Mouse (Mus musculus) G1E (cell line): ENCODE data around the gene Ahcyl2. TPM values are rescaled to one million over a fixed set of nuclear protein-coding genes. Genes with fewer than 3 reads are reported as not detected.

Experiments
- ATAC-seq: 2 replicates; pipeline ENCODE4 v1.8.0; 2016; ENCODE audit warnings: mild to moderate bottlenecking; ENCODE audit not compliant: insufficient number of reproducible peaks, poor library complexity, low FRiP score, severe bottlenecking; ENCODE audit errors: extremely low read depth
- DNase-seq: peaks from one replicate; pipeline ENCODE4 v3.0.0; 2012; ENCODE audit warnings: low spot score
- H3K27me3 ChIP-seq: 2 replicates; pipeline ENCODE4 v1.6.1; 2012; ENCODE audit warnings: mild to moderate bottlenecking, low read length, inconsistent platforms; ENCODE audit not compliant: insufficient read depth
- H3K36me3 ChIP-seq: replicated peaks from 2 replicates; pipeline ENCODE3; 2012; ENCODE audit warnings: mild to moderate bottlenecking, inconsistent platforms
- H3K4me1 ChIP-seq: 2 replicates; pipeline ENCODE4 v1.6.1; 2012; ENCODE audit warnings: low read depth, low read length, inconsistent platforms, mixed read lengths; ENCODE audit not compliant: insufficient read depth
- H3K4me3 ChIP-seq: 2 replicates; pipeline ENCODE4 v1.5.1; 2012; ENCODE audit warnings: low read depth, mild to moderate bottlenecking, inconsistent platforms, low read length, moderate library complexity, mixed read lengths
- H3K9me3 ChIP-seq: replicated peaks from 2 replicates; pipeline ENCODE4 v1.6.1; 2012; ENCODE audit warnings: inconsistent platforms
- CTCF ChIP-seq: IDR thresholded peaks from 2 replicates; pipeline ENCODE4 v1.5.1; 2012; ENCODE audit warnings: low read depth, low read length, inconsistent platforms, mixed read lengths
- GATA1 ChIP-seq: IDR thresholded peaks from 2 replicates; pipeline ENCODE4 v1.6.1; 2012; ENCODE audit warnings: borderline replicate concordance, low read length, inconsistent platforms, mixed read lengths
- GATA2 ChIP-seq: IDR thresholded peaks from 2 replicates; pipeline ENCODE4 v1.6.1; 2012; ENCODE audit warnings: low read depth, low read length, inconsistent platforms, borderline replicate concordance
- POLR2AphosphoS5 ChIP-seq: IDR thresholded peaks from 2 replicates; pipeline ENCODE4 v1.6.1; 2012; ENCODE audit warnings: low read depth, low read length, inconsistent platforms; ENCODE audit not compliant: insufficient replicate concordance
- TAL1 ChIP-seq: conservative IDR thresholded peaks from 2 replicates; pipeline ENCODE4 v1.6.1; 2012; ENCODE audit warnings: low read depth, low read length, inconsistent platforms, mixed read lengths
- polyA plus RNA-seq: library from polyadenylated mRNA; stranded (reverse); fragments of >175 nt; gene quantifications from 2 replicates; pipeline ENCODE4 v1.2.3, GENCODE M21; 2012
- total RNA-seq, 2 experiments: library from RNA; stranded (forward) in 1 of 2; stranded (reverse) in 1 of 2; fragments of 200-1000 nt in 1 of 2; fragments of >200 nt in 1 of 2; fragmentation: Nextera tagmentation in 1 of 2; gene quantifications; 2 replicates each; pipeline ENCODE4 v1.2.3; 2014 to 2017

Gene Ahcyl2
- total and polyA plus RNA-seq, 3 experiments = 21.7 to 81.5 (median 45.0) TPM

DNA sequence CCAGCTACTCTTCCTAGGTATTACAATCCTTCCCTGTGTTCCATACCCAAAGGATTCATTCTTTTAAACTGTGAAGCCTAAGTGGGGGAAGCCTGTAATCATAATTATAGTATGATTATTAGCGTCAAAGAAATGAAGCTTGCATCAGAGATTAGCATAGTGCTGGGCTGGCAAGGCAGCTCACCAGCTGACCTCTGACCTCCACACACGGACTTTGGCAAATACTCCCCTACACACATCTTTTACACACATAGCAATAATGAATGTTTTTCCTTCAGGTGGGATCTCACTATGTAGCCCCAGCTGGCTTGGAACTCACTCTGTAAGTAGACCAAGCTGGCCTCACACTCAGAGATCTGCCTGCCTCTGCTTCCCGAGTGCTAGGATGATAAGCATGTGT, 84.1 kb downstream of the Ahcyl2 start:
- ATAC-seq = no peak
- Histone ChIP-seq H3K27me3 (no peaks in the 10 kb centered on the region), H3K4me3 (no peak overlapping the region), H3K9me3 (no peaks in the 10 kb centered on the region), H3K4me1 (peaks cover 39% of the 10 kb centered on the region), H3K36me3 (peaks cover 10% of the 10 kb centered on the region)
- no peak for TF ChIP-seq POLR2AphosphoS5
- no peak for TF ChIP-seq GATA1
- TF ChIP-seq TAL1 = no peak
- no peak for TF ChIP-seq CTCF
- TF ChIP-seq GATA2 = no peak
- DNase-seq = no peak

- DNase-seq (peak; percentile 18), ATAC-seq (peak; percentile 76)
- Histone ChIP-seq H3K4me1 (peaks cover 47% of the 10 kb centered on the region), H3K9me3 (no peaks in the 10 kb centered on the region), H3K27me3 (no peaks in the 10 kb centered on the region), H3K4me3 (peak overlapping the region; percentile 34; the same call in 1 of the 2 replicates), H3K36me3 (peaks cover 8% of the 10 kb centered on the region)
- TF ChIP-seq GATA2 (no peak), CTCF (peak; percentile 83), GATA1 (no peak), POLR2AphosphoS5 (no peak)
These were observed 85.5 kb downstream of the Ahcyl2 start for GRCm38 (mm10) chr6:29853213-29853899.

GRCm38 (mm10) chr6:29853900-29854390, 86.1 kb downstream of the Ahcyl2 start:
- Histone ChIP-seq H3K27me3 (no peaks in the 10 kb centered on the region), H3K36me3 (peaks cover 8% of the 10 kb centered on the region), H3K4me3 (no peak overlapping the region), H3K4me1 (peaks cover 53% of the 10 kb centered on the region), H3K9me3 (no peaks in the 10 kb centered on the region)
- TF ChIP-seq POLR2AphosphoS5 (no peak), TAL1 (peak; percentile 73)
- no peak for ATAC-seq
- no peak for DNase-seq

DNA sequence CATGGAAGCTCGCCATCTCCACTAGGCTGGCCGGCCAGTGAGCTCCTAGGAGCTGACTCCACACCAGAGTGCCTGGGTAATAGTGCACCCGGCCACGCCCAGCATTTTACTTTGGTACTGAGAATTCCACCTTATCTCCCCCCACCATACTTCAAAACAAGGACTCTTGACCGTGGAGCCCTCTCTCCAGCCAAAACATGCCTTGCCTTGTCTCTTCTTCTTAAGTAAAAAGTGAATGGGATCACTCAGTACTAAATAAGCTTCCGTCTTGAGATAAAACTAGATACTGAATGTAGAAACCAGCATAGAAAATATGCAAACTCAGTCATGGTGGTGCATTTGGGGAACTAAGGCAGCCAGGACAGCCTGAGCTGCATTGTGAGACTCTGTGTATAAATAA, 90.8 kb downstream of the Ahcyl2 start:
- Histone ChIP-seq H3K27me3 (no peaks in the 10 kb centered on the region), H3K4me3 (peak overlapping the region; percentile 48; the same call in 1 of the 2 replicates), H3K9me3 (peaks cover 6% of the 10 kb centered on the region), H3K4me1 (peaks cover 52% of the 10 kb centered on the region), H3K36me3 (peaks cover 16% of the 10 kb centered on the region)
- TF ChIP-seq CTCF = no peak
- no peak for TF ChIP-seq GATA1
- no peak for TF ChIP-seq TAL1
- TF ChIP-seq GATA2 = no peak
- no peak for TF ChIP-seq POLR2AphosphoS5
- DNase-seq (peak; percentile 9), ATAC-seq (peak; percentile 52)

- Histone ChIP-seq H3K9me3 (peaks cover 6% of the 10 kb centered on the region), H3K36me3 (peaks cover 13% of the 10 kb centered on the region), H3K27me3 (no peaks in the 10 kb centered on the region), H3K4me3 (no peak overlapping the region), H3K4me1 (peaks cover 46% of the 10 kb centered on the region)
- TF ChIP-seq GATA2 = no peak
- no peak for TF ChIP-seq POLR2AphosphoS5
- no peak for TF ChIP-seq TAL1
- no peak for TF ChIP-seq CTCF
- TF ChIP-seq GATA1 = no peak
- no peak for ATAC-seq
- DNase-seq = no peak
These were observed 91.5 kb downstream of the Ahcyl2 start for GRCm38 (mm10) chr6:29859344-29859743.

DNA sequence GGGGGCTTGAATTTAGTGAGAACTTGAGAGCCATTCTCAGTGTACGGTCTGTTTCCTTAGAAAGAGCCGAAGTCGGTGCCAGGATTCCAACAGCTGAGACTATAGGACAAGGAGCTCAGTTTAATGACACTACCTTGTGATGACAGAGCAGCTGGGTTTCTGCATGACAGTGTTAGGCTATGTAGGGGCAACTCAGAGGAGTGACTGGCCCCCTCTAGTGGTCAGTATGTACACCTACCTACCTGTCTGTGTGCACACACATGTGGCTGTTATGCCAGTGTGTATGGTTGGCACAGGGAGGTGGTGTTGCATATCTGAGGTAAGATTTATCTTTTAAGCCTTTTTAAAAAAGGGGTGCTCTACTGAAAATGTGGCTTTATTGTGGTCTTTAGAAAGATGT, 92.4 kb downstream of the Ahcyl2 start:
- peak; percentile 75 for TF ChIP-seq CTCF
- no peak for TF ChIP-seq GATA2
- DNase-seq (peak; percentile 5), ATAC-seq (peak; percentile 40; the same call in 1 of the 2 replicates)
- no peak overlapping the region for H3K4me3 ChIP-seq
- peaks cover 13% of the 10 kb centered on the region for H3K36me3 ChIP-seq
- no peaks in the 10 kb centered on the region for H3K27me3 ChIP-seq
- peaks cover 6% of the 10 kb centered on the region for H3K9me3 ChIP-seq
- peaks cover 44% of the 10 kb centered on the region for H3K4me1 ChIP-seq

DNA sequence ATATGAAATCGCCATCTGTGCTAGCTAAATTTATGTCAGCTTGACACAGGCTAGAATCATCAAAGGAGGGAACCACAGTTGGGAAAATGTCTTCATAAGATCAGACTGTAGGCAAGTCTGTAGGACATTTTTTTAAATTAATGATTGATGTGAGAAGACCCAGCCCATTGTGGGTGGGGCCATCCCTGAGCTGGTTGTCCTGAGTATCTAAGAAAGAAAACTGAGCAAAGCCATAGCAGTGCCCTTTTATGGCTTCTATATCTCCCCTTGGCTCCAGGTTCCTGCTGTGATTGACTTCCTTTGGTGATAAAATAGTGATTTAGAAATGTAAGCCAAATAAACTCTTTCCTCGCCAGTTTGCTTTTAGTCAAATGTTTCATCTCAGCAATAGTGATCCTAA, 97.1 kb downstream of the Ahcyl2 start:
- H3K4me1 ChIP-seq = peaks cover 5% of the 10 kb centered on the region
- H3K36me3 ChIP-seq = peaks cover 26% of the 10 kb centered on the region
- H3K4me3 ChIP-seq = no peak overlapping the region
- no peak for TF ChIP-seq GATA2
- no peak for TF ChIP-seq POLR2AphosphoS5
- no peak for TF ChIP-seq GATA1
- TF ChIP-seq CTCF = no peak
- no peak for TF ChIP-seq TAL1
- H3K9me3 ChIP-seq = peaks cover 9% of the 10 kb centered on the region
- no peaks in the 10 kb centered on the region for H3K27me3 ChIP-seq
- no peak for DNase-seq
- no peak for ATAC-seq
